Mouse (Mus musculus) monocyte, adult 2 months (primary cell): ENCODE measurements at regions not wholly inside any gene's neighbourhood (a gene's known extent, or its start where the extent isn't known, plus 50 kb on each side); places are given as distances from the start of the nearest gene placed in this dataset.

Experiments used
- DNase-seq, 2 experiments: peaks; one replicate each; pipeline ENCODE4 v3.0.0; 2022; ENCODE audit warnings: low spot score in 2 of 2, low read depth in 1 of 2

- no peak for DNase-seq
Measured at GRCm38 (mm10) chr8:25463532-25463931, 639.4 kb upstream of the Adam5 start.

- no peak for DNase-seq
Measured at GRCm38 (mm10) chr8:25462492-25462891, 638.3 kb upstream of the Adam5 start.

- DNase-seq: no peak
Measured at GRCm38 (mm10) chr8:25455644-25456043, 631.5 kb upstream of the Adam5 start.

GRCm38 (mm10) chr8:25454972-25455371, 630.8 kb upstream of the Adam5 start:
- DNase-seq: no peak

GRCm38 (mm10) chr8:25453826-25454225, 629.7 kb upstream of the Adam5 start:
- DNase-seq: no peak

GRCm38 (mm10) chr8:25450544-25450943, 626.4 kb upstream of the Adam5 start:
- DNase-seq: no peak

- DNase-seq: no peak
Measured at GRCm38 (mm10) chr8:25449590-25449989, 625.4 kb upstream of the Adam5 start.

GRCm38 (mm10) chr8:25447900-25448299, 623.7 kb upstream of the Adam5 start:
- DNase-seq: no peak

- no peak for DNase-seq
Measured at GRCm38 (mm10) chr8:25445968-25446367, 621.8 kb upstream of the Adam5 start.

- DNase-seq: no peak
Measured at GRCm38 (mm10) chr8:25445054-25445453, 620.9 kb upstream of the Adam5 start.

GRCm38 (mm10) chr8:25443552-25443951, 619.4 kb upstream of the Adam5 start:
- DNase-seq: no peak

GRCm38 (mm10) chr8:25441057-25441441, 616.9 kb upstream of the Adam5 start:
- DNase-seq: no peak

GRCm38 (mm10) chr8:25440391-25441056, 616.4 kb upstream of the Adam5 start:
- peak in 1 of 2 experiments; percentile 12 for DNase-seq

GRCm38 (mm10) chr8:25439971-25440370, 615.8 kb upstream of the Adam5 start:
- DNase-seq: no peak

- no peak for DNase-seq
Measured at GRCm38 (mm10) chr8:25438021-25438620, 614.0 kb upstream of the Adam5 start.

GRCm38 (mm10) chr8:25437178-25437577, 613.0 kb upstream of the Adam5 start:
- no peak for DNase-seq

- DNase-seq: no peak
Measured at GRCm38 (mm10) chr8:25430552-25430951, 606.4 kb upstream of the Adam5 start.

GRCm38 (mm10) chr8:25429846-25430482, 605.8 kb upstream of the Adam5 start:
- no peak for DNase-seq

GRCm38 (mm10) chr8:25428761-25429160, 604.6 kb upstream of the Adam5 start:
- no peak for DNase-seq

GRCm38 (mm10) chr8:25426207-25426606, 602.0 kb upstream of the Adam5 start:
- DNase-seq: no peak

GRCm38 (mm10) chr8:25421478-25421877, 597.3 kb upstream of the Adam5 start:
- no peak for DNase-seq

GRCm38 (mm10) chr8:25410536-25410935, 586.4 kb upstream of the Adam5 start:
- no peak for DNase-seq

- DNase-seq: no peak
Measured at GRCm38 (mm10) chr8:25407862-25408261, 583.7 kb upstream of the Adam5 start.
